Mouse (Mus musculus) limb, embryonic 15.5 days (tissue): Measurements from ENCODE around the gene Slc8a3. TPM values are rescaled to one million over a fixed set of nuclear protein-coding genes. Genes with fewer than 3 reads are reported as not detected.

Experiments
- ATAC-seq: fragments of 200-750 bp; cut with Nextera tagmentation; 2 replicates; pipeline ENCODE4 v1.8.0; 2017; ENCODE audit warnings: low read depth, moderate TSS enrichment; ENCODE audit not compliant: insufficient number of reproducible peaks, low FRiP score, low TSS enrichment
- H3K27ac ChIP-seq: fragments of 300-500 bp; sonication (generic); 2 replicates; pipeline ENCODE4 v1.5.1; 2015; ENCODE audit warnings: moderate library complexity, mild to moderate bottlenecking, inconsistent platforms
- H3K27me3 ChIP-seq: fragments of 300-500 bp; sonication (generic); 2 replicates; pipeline ENCODE4 v1.6.1; 2015; ENCODE audit warnings: inconsistent platforms
- H3K36me3 ChIP-seq: fragments of 300-500 bp; sonication (generic); 2 replicates; pipeline ENCODE4 v1.6.1; 2015; ENCODE audit warnings: inconsistent platforms
- H3K4me1 ChIP-seq: fragments of 300-500 bp; sonication (generic); 2 replicates; pipeline ENCODE4 v1.6.1; 2015; ENCODE audit warnings: inconsistent platforms
- H3K4me2 ChIP-seq: fragments of 300-500 bp; sonication (generic); 2 replicates; pipeline ENCODE4 v1.6.1; 2015; ENCODE audit warnings: mild to moderate bottlenecking, inconsistent platforms
- H3K4me3 ChIP-seq: fragments of 300-500 bp; sonication (generic); 2 replicates; pipeline ENCODE4 v1.5.1; 2015; ENCODE audit warnings: mild to moderate bottlenecking, inconsistent platforms
- H3K9ac ChIP-seq: fragments of 300-500 bp; sonication (generic); 2 replicates; pipeline ENCODE4 v1.6.1; 2015; ENCODE audit warnings: inconsistent platforms
- H3K9me3 ChIP-seq: fragments of 300-500 bp; sonication (generic); 2 replicates; pipeline ENCODE4 v1.6.1; 2016; ENCODE audit warnings: inconsistent platforms
- WGBS: fragments of 180-500 bp; shearing (Covaris S2); methylation state at CpG from one replicate; pipeline ENCODE4 v1.1.7; 2015; 5-methylcytosine and 5-hydroxymethylcytosine counted together
- polyA plus RNA-seq: library from polyadenylated mRNA; unstranded; fragments of >200 nt; fragmentation: Nextera tagmentation; extraction: Ambion mirVana; gene quantifications from 2 replicates; pipeline ENCODE4 v1.2.1, GENCODE M21; 2015

Gene Slc8a3
- polyA plus RNA-seq, 1 experiment from 2014 or later, result 3.5 TPM

DNA sequence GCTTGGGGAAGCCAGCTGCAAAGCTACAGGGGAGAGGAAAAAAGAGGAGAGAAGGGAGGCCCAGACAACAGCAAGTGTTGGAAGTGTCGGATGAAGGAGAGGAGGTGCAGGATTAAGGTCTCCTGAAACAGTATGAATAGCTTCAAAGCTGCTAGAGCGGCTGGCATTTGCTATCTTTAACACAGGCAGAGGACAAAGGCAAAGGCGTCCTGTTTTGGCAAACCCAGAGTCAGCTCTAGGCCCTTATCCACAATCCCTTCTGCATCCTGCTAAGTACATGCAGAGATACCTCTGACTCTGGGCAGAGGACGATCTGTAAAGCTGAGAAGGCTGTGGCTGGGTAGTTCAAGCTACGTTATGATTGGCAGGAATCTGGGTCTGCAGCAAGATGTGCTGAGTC, 38.4 kb downstream of the Slc8a3 start:
- Histone ChIP-seq H3K4me2 (no peak overlapping the region), H3K27me3 (no peaks in the 10 kb centered on the region), H3K4me3 (no peak overlapping the region), H3K9ac (no peak overlapping the region), H3K36me3 (no peaks in the 10 kb centered on the region), H3K9me3 (no peaks in the 10 kb centered on the region), H3K4me1 (no peaks in the 10 kb centered on the region), H3K27ac (no peak overlapping the region)
- no peak for ATAC-seq
- WGBS, result 38% methylated on average over 5 of the region's 5 CpGs

DNA sequence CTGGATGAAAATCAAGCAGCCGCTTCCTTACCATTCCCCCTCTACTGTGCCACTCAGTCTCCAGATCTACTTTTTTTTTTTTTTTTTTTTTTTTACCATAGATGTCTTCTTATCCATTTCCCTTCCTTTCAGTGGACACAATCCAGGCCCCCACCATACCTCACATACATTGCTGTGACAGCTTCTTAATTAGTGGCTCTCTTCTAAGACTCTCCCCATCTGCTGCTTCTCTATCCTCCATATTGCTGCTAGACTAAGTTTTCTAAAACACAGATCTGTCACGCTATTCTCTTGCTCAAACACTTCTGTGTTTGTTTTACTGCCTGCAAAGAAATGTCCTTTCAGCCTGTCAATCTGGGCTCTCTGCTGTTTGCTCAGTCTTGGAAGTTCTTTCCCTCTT, 54.9 kb downstream of the Slc8a3 start:
- no peak overlapping the region for H3K4me3 ChIP-seq
- ATAC-seq, result no peak
- H3K9ac ChIP-seq, result no peak overlapping the region
- H3K4me1 ChIP-seq, result no peaks in the 10 kb centered on the region
- H3K36me3 ChIP-seq, result no peaks in the 10 kb centered on the region
- no peaks in the 10 kb centered on the region for H3K27me3 ChIP-seq
- H3K4me2 ChIP-seq, result no peak overlapping the region
- WGBS, result 89% methylated on average over 2 of the region's 2 CpGs
- no peaks in the 10 kb centered on the region for H3K9me3 ChIP-seq
- H3K27ac ChIP-seq, result no peak overlapping the region

DNA sequence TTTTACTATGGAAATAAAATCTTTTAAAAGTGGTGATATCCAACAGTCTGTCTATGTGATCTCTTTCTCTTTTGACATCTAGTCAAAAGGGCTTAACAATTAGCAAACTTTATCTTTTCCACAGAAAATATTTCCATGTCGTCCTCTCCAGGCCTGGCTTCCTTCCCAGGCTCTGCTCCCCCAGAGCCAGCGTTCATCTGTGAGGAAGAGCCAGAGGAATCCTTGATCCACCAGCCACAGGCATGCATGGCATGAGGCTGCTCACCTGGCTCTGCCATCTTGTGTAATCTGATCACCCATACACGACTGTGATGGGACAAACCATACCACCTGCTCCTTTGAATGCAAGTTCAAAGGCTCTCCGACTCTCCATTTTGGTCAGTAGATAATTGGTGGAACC, 58.4 kb downstream of the Slc8a3 start:
- Histone ChIP-seq H3K4me1 (no peaks in the 10 kb centered on the region), H3K36me3 (no peaks in the 10 kb centered on the region), H3K9me3 (no peaks in the 10 kb centered on the region), H3K4me2 (no peak overlapping the region), H3K27ac (no peak overlapping the region), H3K27me3 (no peaks in the 10 kb centered on the region), H3K4me3 (no peak overlapping the region), H3K9ac (no peak overlapping the region)
- no peak for ATAC-seq
- 63% methylated on average over 4 of the region's 4 CpGs for WGBS

DNA sequence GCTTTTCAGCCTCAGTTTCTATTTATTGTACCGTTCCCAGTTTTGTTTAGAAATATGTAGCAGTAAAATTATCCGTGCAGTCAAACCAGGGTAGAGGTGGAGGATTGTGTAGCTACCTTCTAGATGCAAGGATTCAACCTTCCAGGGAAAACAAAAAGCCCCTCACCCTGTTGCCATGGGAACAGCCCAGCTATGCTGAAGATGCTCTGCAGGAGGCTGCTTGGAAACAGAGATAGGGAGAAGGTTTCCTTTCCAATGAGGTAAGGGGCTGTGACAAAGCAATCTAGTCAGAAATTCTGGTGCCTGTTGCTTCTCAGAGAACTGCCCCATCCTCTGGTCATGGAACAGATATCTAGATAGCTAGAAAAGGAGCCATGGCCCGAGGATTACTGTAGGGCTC, 59.6 kb downstream of the Slc8a3 start:
- H3K4me2 ChIP-seq, result no peak overlapping the region
- no peak overlapping the region for H3K4me3 ChIP-seq
- H3K27ac ChIP-seq, result no peak overlapping the region
- no peaks in the 10 kb centered on the region for H3K27me3 ChIP-seq
- no peaks in the 10 kb centered on the region for H3K36me3 ChIP-seq
- H3K9ac ChIP-seq, result no peak overlapping the region
- no peaks in the 10 kb centered on the region for H3K4me1 ChIP-seq
- WGBS, result 54% methylated on average over 3 of the region's 3 CpGs
- no peak for ATAC-seq
- H3K9me3 ChIP-seq, result no peaks in the 10 kb centered on the region

DNA sequence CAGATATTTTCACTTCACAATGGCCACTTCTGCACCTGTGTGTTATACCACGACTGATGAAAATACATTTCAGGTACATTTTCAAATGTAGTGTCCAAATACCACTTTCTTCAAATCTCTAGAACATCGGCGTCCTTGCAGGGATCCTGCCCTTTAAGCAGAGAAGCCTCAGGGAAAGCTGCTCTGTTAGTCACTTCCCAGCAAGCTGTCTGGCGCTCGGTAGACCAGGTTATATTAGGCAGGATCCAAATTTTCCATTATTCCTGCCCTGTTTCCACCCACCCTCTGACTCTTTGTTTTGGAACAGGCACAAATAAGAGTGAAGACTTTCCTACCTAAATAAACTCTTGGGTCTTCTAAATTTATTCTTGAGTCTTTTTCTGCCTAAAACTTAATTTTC, 63.7 kb downstream of the Slc8a3 start:
- no peak for ATAC-seq
- Histone ChIP-seq H3K4me2 (no peak overlapping the region), H3K9me3 (no peaks in the 10 kb centered on the region), H3K4me3 (no peak overlapping the region), H3K27me3 (no peaks in the 10 kb centered on the region), H3K36me3 (no peaks in the 10 kb centered on the region), H3K4me1 (no peaks in the 10 kb centered on the region), H3K27ac (no peak overlapping the region), H3K9ac (no peak overlapping the region)
- 71% methylated on average over 5 of the region's 5 CpGs for WGBS

DNA sequence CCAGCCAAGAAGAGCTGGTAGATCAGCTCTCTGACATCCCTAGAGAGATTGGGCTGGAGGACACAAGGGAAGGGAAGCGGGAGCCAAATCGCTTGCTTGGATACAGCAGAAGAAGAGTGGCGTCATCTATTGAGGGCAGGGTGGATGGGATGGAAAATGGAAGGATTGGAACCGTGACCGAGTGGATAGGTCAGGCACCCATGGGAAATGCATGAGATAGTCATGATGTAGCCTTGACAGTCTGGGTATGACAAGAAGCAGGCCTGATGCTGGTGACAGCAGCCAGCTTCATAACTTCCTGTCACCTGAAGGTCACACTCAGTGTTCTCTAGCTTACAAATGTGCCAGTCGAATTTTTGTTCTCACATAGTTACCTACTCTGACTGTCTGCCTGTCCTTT, 70.2 kb downstream of the Slc8a3 start:
- Histone ChIP-seq H3K4me2 (no peak overlapping the region), H3K27ac (no peak overlapping the region), H3K27me3 (no peaks in the 10 kb centered on the region), H3K4me3 (no peak overlapping the region), H3K36me3 (no peaks in the 10 kb centered on the region), H3K9ac (no peak overlapping the region), H3K4me1 (no peaks in the 10 kb centered on the region), H3K9me3 (no peaks in the 10 kb centered on the region)
- WGBS, result 90% methylated on average over 6 of the region's 6 CpGs
- no peak for ATAC-seq

DNA sequence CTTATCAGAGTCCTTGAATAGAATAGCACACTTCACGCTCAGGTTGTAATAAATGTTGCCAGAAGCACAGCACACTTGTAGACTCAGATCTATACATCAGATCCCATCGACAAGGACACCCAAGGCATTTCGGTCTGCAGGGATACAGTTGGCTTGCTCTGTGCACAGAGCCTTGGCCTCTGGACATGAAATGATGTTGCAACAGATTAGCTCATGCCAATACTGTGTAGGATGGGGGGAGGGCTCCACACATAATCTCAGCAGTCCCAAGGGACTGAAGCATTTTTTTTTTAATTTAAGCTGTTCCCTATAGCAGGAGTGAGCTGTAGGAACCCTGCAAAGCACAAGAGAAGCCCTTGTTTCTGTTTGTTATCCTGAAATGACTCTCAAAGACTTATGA, 74.8 kb downstream of the Slc8a3 start:
- WGBS, result 87% methylated on average over 3 of the region's 3 CpGs
- Histone ChIP-seq H3K27me3 (no peaks in the 10 kb centered on the region), H3K4me1 (no peaks in the 10 kb centered on the region), H3K4me3 (no peak overlapping the region), H3K4me2 (no peak overlapping the region), H3K27ac (no peak overlapping the region), H3K36me3 (no peaks in the 10 kb centered on the region), H3K9me3 (no peaks in the 10 kb centered on the region), H3K9ac (no peak overlapping the region)
- no peak for ATAC-seq

DNA sequence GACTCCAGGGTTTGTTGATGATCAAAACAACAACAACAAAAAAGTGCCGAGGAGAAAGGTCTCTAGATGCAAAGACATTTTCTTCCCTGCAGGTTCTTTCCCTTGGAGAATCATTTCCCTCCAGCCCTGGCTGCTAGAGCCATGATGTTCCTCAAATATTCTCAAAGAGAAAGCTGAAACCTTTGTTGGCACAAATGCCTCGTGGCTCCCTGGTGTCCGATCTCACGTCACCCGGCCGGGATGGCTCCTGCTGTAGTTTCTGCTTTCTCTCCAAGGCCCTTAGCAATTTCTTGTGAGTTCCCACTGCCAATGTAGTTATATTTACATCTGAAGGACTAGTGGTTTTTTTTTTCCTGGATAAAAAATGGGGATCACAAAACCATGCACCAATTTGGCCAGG, 87.6 kb downstream of the Slc8a3 start:
- ATAC-seq, result no peak
- H3K9ac ChIP-seq, result no peak overlapping the region
- H3K27ac ChIP-seq, result peak overlapping the region; percentile 28; the same call in 1 of the 2 replicates
- H3K36me3 ChIP-seq, result no peaks in the 10 kb centered on the region
- 0 out of 2 replicates have a peak, but pooled peaks cover 2% of the 10 kb centered on the region for H3K4me1 ChIP-seq
- WGBS, result 54% methylated on average over 6 of the region's 6 CpGs
- no peaks in the 10 kb centered on the region for H3K27me3 ChIP-seq
- no peaks in the 10 kb centered on the region for H3K9me3 ChIP-seq
- H3K4me3 ChIP-seq, result no peak overlapping the region
- H3K4me2 ChIP-seq, result no peak overlapping the region

DNA sequence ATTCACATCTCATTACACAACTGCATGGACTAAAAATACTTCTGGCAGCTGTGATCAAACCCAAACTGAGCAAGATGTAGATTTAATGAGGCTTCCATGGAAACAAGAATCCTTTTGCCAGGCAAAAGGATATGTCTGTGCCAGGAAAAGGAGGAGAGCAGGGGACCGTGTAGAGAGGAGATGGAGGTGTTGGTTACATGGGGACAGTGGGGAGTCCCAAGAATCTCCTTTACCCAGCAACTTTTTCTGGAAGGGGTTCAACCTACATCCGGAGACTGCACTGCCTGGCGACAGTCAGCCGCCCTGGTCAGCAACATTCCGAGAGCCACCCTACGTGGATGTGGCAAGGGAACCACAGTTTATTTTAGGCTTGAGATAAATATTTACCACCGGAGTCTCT, 88.0 kb downstream of the Slc8a3 start:
- WGBS, result 67% methylated on average over 7 of the region's 7 CpGs
- ATAC-seq, result no peak

DNA sequence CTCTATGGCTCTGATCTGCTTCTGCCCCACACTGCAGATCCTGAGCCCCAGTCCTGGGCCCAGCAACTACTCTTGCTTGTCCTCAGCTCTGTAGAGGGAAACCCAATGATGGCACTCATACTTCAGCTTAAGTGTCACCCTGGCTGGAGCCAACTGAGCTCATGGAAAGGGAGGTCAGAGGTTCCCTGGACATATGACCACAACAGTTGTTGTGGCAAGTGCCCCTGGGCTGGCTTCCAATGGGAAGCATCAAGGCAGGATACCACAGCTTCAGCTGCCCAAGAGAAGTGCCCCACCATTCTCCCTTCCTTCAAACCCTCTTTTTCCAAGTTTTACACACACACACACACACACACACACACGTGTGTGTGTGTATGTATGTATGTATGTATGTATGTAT, 88.5 kb downstream of the Slc8a3 start:
- no peak for ATAC-seq
- Histone ChIP-seq H3K4me2 (no peak overlapping the region), H3K36me3 (no peaks in the 10 kb centered on the region), H3K9ac (no peak overlapping the region), H3K4me1 (0 out of 2 replicates have a peak, but pooled peaks cover 2% of the 10 kb centered on the region), H3K27ac (no peak overlapping the region), H3K27me3 (no peaks in the 10 kb centered on the region), H3K9me3 (no peaks in the 10 kb centered on the region), H3K4me3 (no peak overlapping the region)
- WGBS, result 56% methylated on average over 1 of the region's 1 CpGs

More for the DNA sequence above, 88.0 kb downstream of the Slc8a3 start:
- Histone ChIP-seq H3K4me1 (0 out of 2 replicates have a peak, but pooled peaks cover 2% of the 10 kb centered on the region), H3K9me3 (no peaks in the 10 kb centered on the region), H3K9ac (no peak overlapping the region), H3K4me2 (no peak overlapping the region), H3K36me3 (no peaks in the 10 kb centered on the region), H3K27me3 (no peaks in the 10 kb centered on the region), H3K4me3 (no peak overlapping the region), H3K27ac (0 out of 2 replicates have a peak overlapping the region, but pooled peaks have one; percentile 28)

DNA sequence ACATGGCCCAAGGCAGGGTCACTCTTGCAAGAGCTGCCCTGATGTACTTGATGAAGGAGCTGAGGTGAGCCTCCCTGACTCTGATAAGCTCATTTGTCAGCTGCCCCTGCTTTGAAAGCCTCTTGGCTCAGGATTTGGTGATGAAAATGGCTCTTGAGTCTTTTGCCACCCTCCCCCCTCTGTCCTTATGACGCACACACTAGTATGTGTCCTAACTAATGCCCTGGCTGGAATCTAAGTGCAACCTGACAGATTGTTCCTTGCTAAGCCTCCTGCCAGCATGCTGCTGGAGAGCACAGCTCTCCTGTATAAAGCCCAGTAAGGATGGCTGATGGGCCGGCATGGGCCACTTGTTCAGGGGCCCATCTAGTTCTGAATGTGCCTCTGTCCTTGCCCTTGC, 91.3 kb downstream of the Slc8a3 start:
- Histone ChIP-seq H3K4me1 (0 out of 2 replicates have a peak, but pooled peaks cover 2% of the 10 kb centered on the region), H3K36me3 (no peaks in the 10 kb centered on the region), H3K9me3 (no peaks in the 10 kb centered on the region), H3K27me3 (no peaks in the 10 kb centered on the region), H3K27ac (no peak overlapping the region), H3K4me2 (no peak overlapping the region), H3K9ac (no peak overlapping the region), H3K4me3 (no peak overlapping the region)
- ATAC-seq, result no peak
- WGBS, result 84% methylated on average over 2 of the region's 2 CpGs

DNA sequence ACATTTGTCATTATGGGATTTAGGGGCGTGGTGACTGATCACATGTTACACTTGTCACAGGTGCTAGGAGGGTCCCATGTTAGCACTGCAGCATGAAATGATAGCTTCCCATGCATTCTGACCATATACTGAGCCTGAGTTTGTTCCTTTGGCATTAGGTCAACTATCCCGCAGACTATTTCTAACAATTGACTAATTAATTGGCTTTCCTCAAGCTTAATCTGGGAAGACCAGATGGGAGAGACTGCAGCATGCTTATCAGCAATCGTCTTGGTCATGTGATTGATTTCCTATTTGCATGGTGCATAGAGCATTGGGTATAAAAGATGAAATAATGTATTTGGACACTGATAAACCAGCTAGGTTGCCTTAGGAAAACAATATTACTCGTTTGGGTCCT, 91.9 kb downstream of the Slc8a3 start:
- Histone ChIP-seq H3K36me3 (no peaks in the 10 kb centered on the region), H3K9ac (no peak overlapping the region), H3K9me3 (no peaks in the 10 kb centered on the region), H3K4me2 (no peak overlapping the region), H3K4me3 (no peak overlapping the region), H3K27ac (no peak overlapping the region), H3K4me1 (0 out of 2 replicates have a peak, but pooled peaks cover 2% of the 10 kb centered on the region), H3K27me3 (no peaks in the 10 kb centered on the region)
- 82% methylated on average over 4 of the region's 4 CpGs for WGBS
- no peak for ATAC-seq

DNA sequence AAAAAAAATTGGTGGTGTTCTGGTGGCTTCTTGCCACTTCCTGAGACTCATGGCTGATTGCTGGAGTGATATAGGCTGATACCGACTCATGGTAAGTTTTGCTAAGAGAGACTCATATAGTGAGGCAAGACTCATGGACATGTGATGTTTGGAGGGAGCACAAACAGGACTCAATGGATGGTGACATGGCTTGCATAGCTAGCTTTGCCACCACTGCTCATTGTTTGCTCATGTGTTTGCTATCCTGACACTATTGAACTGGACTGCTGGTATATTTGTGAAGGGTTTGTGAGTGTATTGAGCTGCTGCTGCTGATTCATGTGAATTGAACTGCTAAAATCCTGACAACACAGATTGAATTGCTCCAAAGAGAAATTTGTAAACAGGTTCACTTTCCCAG, 95.8 kb downstream of the Slc8a3 start:
- WGBS, result 96% methylated on average over 1 of the region's 1 CpGs
- no peak overlapping the region for H3K4me2 ChIP-seq

More for the DNA sequence above, 95.8 kb downstream of the Slc8a3 start:
- Histone ChIP-seq H3K9ac (no peak overlapping the region), H3K4me1 (no peaks in the 10 kb centered on the region), H3K4me3 (no peak overlapping the region), H3K9me3 (no peaks in the 10 kb centered on the region), H3K36me3 (no peaks in the 10 kb centered on the region), H3K27me3 (no peaks in the 10 kb centered on the region), H3K27ac (no peak overlapping the region)
- ATAC-seq, result no peak
